Mouse (Mus musculus): ENCODE results near the gene Jup.
"Not testable (repeated sequence)": the region's sequence is repeated elsewhere in the genome, so short reads cannot be mapped to it uniquely, and the experiment has no call there.

The Jup gene

DNA sequence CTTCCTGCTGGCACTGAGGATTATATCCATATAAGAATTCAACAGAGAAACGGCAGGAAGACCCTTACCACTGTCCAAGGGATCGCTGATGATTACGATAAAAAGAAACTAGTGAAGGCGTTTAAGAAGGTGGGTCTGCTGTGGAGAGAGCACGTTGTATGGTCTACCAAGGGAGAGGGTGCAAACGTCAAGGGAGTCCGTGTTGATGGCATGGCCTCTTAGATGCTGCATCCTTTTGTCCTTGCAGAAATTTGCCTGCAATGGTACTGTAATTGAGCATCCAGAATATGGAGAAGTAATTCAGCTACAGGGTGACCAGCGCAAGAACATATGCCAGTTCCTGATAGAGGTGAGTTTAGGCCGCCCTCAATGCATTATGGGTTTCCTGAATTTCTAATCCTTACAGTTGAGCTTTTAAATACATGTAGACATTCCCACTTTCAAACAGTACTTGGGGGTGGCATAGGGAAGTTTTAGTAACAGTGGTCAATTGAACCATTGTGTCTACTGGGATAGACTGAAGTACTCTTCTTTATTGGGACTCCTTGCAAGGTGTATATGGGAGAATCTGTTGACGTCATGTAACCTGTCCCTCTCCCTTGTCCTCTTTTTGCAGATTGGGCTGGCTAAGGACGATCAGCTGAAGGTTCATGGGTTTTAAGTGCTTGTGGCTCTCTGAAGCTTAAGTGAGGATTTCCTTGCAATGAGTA lies 76.7 kb downstream of the Jup start:
- in situ Hi-C loops (cut with MboI, MseI) = not testable (repeated sequence)

- in situ Hi-C loops (cut with MboI, MseI) = no loop called here
Observed at GRCm38 (mm10) chr11:100320172-100320630, 77.4 kb downstream of the Jup start.

DNA sequence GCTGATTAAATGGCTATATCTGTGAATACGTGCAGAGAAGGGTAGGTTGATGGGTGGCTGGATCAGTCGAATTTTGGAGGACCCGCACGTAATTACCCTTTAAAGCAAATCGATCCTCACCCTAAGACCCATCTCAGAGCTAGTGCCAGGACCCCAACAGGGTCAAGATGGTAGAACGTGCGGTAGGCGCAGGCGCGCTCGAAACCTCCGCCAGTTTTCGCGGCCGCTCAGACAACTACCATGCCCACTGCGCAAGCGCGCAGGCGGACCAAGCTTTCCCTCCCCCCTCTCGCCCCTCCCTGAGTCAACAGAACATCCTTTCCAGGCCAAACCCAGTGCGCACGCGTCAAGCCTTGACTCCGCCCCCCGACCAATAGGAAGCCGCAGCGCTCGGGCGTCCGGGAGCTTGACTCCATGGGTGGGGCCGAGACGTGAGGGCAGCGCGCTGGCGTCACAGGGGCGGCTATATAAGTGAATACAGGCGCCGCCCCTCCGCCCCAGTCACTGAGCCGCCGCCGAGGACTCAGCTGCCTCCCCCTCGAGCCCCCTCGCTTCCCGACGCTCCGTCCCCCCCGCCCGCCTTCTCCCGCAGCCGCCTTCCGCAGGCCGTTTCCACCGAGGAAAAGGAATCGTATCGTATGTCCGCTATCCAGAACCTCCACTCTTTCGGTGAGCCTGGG lies 77.9 kb downstream of the Jup start, which contains the start of gene Eif1:
TSS of gene Eif1 (plus strand) at position 394 of the 680 bp plus-strand sequence.
- in situ Hi-C loops (cut with MboI, MseI) = no loop called here
